Mouse (Mus musculus) lung, adult 2 months (tissue): ENCODE results near the gene Ssh1.

ENCODE experiments used
- CTCF ChIP-seq: fragments of 200-500 bp; IDR thresholded peaks from 2 replicates; pipeline ENCODE4 v1.5.1; 2011; ENCODE audit warnings: mild to moderate bottlenecking, low read length, control low read depth; ENCODE audit not compliant: insufficient read depth
- POLR2A ChIP-seq: fragments of 200-500 bp; IDR thresholded peaks from 2 replicates; pipeline ENCODE4 v1.6.1; 2011; ENCODE audit warnings: low read depth, mild to moderate bottlenecking, control low read depth, low read length, borderline replicate concordance; ENCODE audit errors: extremely low read depth

GRCm38 (mm10) chr5:113901074-113901571 lies 92.6 kb downstream of the Ssh1 start:
- TF ChIP-seq CTCF = no peak
- TF ChIP-seq POLR2A = no peak
